8 mouse cellular contexts compared by ENCODE assay signal in genomic region chr9:57074171-57074821, GRCm38 (mm10). TPM values are rescaled to one million over a fixed set of nuclear protein-coding genes. Genes with fewer than 3 reads are reported as not detected.
DNase-seq lines count a peak whose midpoint lies in the region; ATAC-seq lines count a peak whose summit lies in the region.

No protein-coding gene starts in this region.

- peak overlapping the region; percentile 58 for H3K4me3 ChIP-seq in brown adipose tissue, adult 24 weeks (ENCODE audit: insufficient read depth, low read depth, low read length)
- peak overlapping the region; percentile 82 for H3K4me3 ChIP-seq in forebrain, embryonic 15.5 days
- peak overlapping the region; percentile 68 for H3K4me3 ChIP-seq in hindbrain, embryonic 14.5 days (replicated peaks; ENCODE audit: low read length)
- peak overlapping the region; percentile 94 for H3K4me3 ChIP-seq in limb, embryonic 13.5 days
- H3K4me3 ChIP-seq in midbrain, embryonic 16.5 days (ENCODE audit: low read depth, low read length), result peak overlapping the region; percentile 77

- DNase-seq in heart, adult 11 months, result peak; percentile 96
- DNase-seq in heart, adult 8-10 months (ENCODE audit: low spot score), result no peak
- DNase-seq in hindbrain, embryonic 14.5 days (ENCODE audit: low spot score), result no peak
- peak; percentile 39 for DNase-seq in testis, postnatal 14 days (ENCODE audit: low spot score)

- H3K36me3 ChIP-seq in forebrain, embryonic 15.5 days, result no peaks in the 10 kb centered on the region
- no peaks in the 10 kb centered on the region for H3K36me3 ChIP-seq in hindbrain, embryonic 14.5 days (replicated peaks; ENCODE audit: control insufficient read depth, insufficient read depth)
- no peaks in the 10 kb centered on the region for H3K36me3 ChIP-seq in limb, embryonic 13.5 days
- no peaks in the 10 kb centered on the region for H3K36me3 ChIP-seq in midbrain, embryonic 16.5 days (ENCODE audit: control insufficient read depth, insufficient read depth, low read length)

- peak overlapping the region; percentile 62 for H3K27ac ChIP-seq in brown adipose tissue, adult 24 weeks (replicated peaks; ENCODE audit: low read depth, low read length)
- H3K27ac ChIP-seq in forebrain, embryonic 15.5 days (replicated peaks), result peak overlapping the region; percentile 97
- H3K27ac ChIP-seq in hindbrain, embryonic 14.5 days, result peak overlapping the region; percentile 83
- peak overlapping the region; percentile 93 for H3K27ac ChIP-seq in limb, embryonic 13.5 days
- peak overlapping the region; percentile 73 for H3K27ac ChIP-seq in midbrain, embryonic 16.5 days (ENCODE audit: low read length)

- peak overlapping the region; percentile 64 for H3K4me2 ChIP-seq in forebrain, embryonic 15.5 days (replicated peaks)
- peak overlapping the region; percentile 87 for H3K4me2 ChIP-seq in hindbrain, embryonic 14.5 days (replicated peaks)
- peak overlapping the region; percentile 91 for H3K4me2 ChIP-seq in limb, embryonic 13.5 days (replicated peaks)
- H3K4me2 ChIP-seq in midbrain, embryonic 16.5 days (ENCODE audit: low read length), result peak overlapping the region; percentile 91

- H3K9ac ChIP-seq in forebrain, embryonic 15.5 days (replicated peaks), result peak overlapping the region; percentile 62
- peak overlapping the region; percentile 49 for H3K9ac ChIP-seq in hindbrain, embryonic 14.5 days
- peak overlapping the region; percentile 81 for H3K9ac ChIP-seq in limb, embryonic 13.5 days
- peak overlapping the region; percentile 54 for H3K9ac ChIP-seq in midbrain, embryonic 16.5 days (ENCODE audit: low read depth, low read length)

- WGBS in forebrain, embryonic 15.5 days, result 3% methylated on average over 21 of the region's 21 CpGs
- 6% methylated on average over 21 of the region's 21 CpGs for WGBS in hindbrain, embryonic 14.5 days
- 4% methylated on average over 21 of the region's 21 CpGs for WGBS in limb, embryonic 13.5 days
- 4% methylated on average over 21 of the region's 21 CpGs for WGBS in midbrain, embryonic 16.5 days

- H3K27me3 ChIP-seq in forebrain, embryonic 15.5 days, result no peaks in the 10 kb centered on the region
- H3K27me3 ChIP-seq in hindbrain, embryonic 14.5 days (ENCODE audit: control insufficient read depth, insufficient read depth, low read length), result no peaks in the 10 kb centered on the region
- H3K27me3 ChIP-seq in limb, embryonic 13.5 days, result no peaks in the 10 kb centered on the region
- H3K27me3 ChIP-seq in midbrain, embryonic 16.5 days (ENCODE audit: control insufficient read depth, insufficient read depth, low read depth, low read length), result no peaks in the 10 kb centered on the region

- peaks cover 3% of the 10 kb centered on the region; the same call in 1 of the 2 replicates for H3K4me1 ChIP-seq in brown adipose tissue, adult 24 weeks (ENCODE audit: control insufficient read depth, insufficient read depth, insufficient read length, low read length)
- peaks cover 39% of the 10 kb centered on the region for H3K4me1 ChIP-seq in forebrain, embryonic 15.5 days
- peaks cover 33% of the 10 kb centered on the region for H3K4me1 ChIP-seq in hindbrain, embryonic 14.5 days (replicated peaks; ENCODE audit: control insufficient read depth, insufficient read depth, low read length)
- peaks cover 33% of the 10 kb centered on the region for H3K4me1 ChIP-seq in limb, embryonic 13.5 days
- H3K4me1 ChIP-seq in midbrain, embryonic 16.5 days (ENCODE audit: control insufficient read depth, insufficient read depth, low read length), result peaks cover 28% of the 10 kb centered on the region

- ATAC-seq in forebrain, embryonic 15.5 days (replicated peaks), result no peak
- ATAC-seq in hindbrain, embryonic 14.5 days (ENCODE audit: low FRiP score), result no peak
- ATAC-seq in limb, embryonic 13.5 days (ENCODE audit: low FRiP score, low read depth), result no peak
- ATAC-seq in midbrain, embryonic 16.5 days, result no peak

- no peaks in the 10 kb centered on the region for H3K9me3 ChIP-seq in forebrain, embryonic 15.5 days
- H3K9me3 ChIP-seq in hindbrain, embryonic 14.5 days (ENCODE audit: control insufficient read depth, low read length), result no peaks in the 10 kb centered on the region
- no peaks in the 10 kb centered on the region for H3K9me3 ChIP-seq in limb, embryonic 13.5 days
- no peaks in the 10 kb centered on the region for H3K9me3 ChIP-seq in midbrain, embryonic 16.5 days (replicated peaks; ENCODE audit: control insufficient read depth, low read length, poor library complexity, severe bottlenecking)

RNA-seq across cellular contexts. Expression of gene Sin3a, which starts 2.5 kb away (rescaled TPM):
- total RNA-seq in heart, adult 8-10 months (2022), result 10 to 100 TPM; 28.4 to 40.4 (median 30.9) TPM
- 14.9 and 20.4 TPM in 2 replicates for polyA plus RNA-seq in brown adipose tissue, adult 24 weeks (2012; ENCODE audit: insufficient read depth, insufficient read length, missing spikeins)
- polyA plus RNA-seq in forebrain, embryonic 15.5 days (2015; fragmentation: Nextera tagmentation; extraction: Ambion mirVana), result 27.6 and 28.0 TPM in 2 replicates
- polyA plus RNA-seq in hindbrain, embryonic 14.5 days (2014; fragmentation: Nextera tagmentation; extraction: Ambion mirVana), result 28.2 and 29.7 TPM in 2 replicates
- 32.4 and 40.2 TPM in 2 replicates for polyA plus RNA-seq in limb, embryonic 13.5 days (2015; fragmentation: Nextera tagmentation; extraction: Ambion mirVana)
- polyA plus RNA-seq in midbrain, embryonic 16.5 days (2015; fragmentation: Nextera tagmentation; extraction: Ambion mirVana), result 21.8 and 22.1 TPM in 2 replicates

RNA-seq across cellular contexts. Expression of gene Man2c1, which starts 56.2 kb away (rescaled TPM):
- total RNA-seq in heart, adult 8-10 months (2022), result 10 to 100 TPM; 45.6 to 56.1 (median 48.9) TPM
- 33.1 and 72.3 TPM in 2 replicates for polyA plus RNA-seq in brown adipose tissue, adult 24 weeks (2012; ENCODE audit: insufficient read depth, insufficient read length, missing spikeins)
- 72.4 and 74.3 TPM in 2 replicates for polyA plus RNA-seq in forebrain, embryonic 15.5 days (2015; fragmentation: Nextera tagmentation; extraction: Ambion mirVana)
- 44.3 and 47.9 TPM in 2 replicates for polyA plus RNA-seq in hindbrain, embryonic 14.5 days (2014; fragmentation: Nextera tagmentation; extraction: Ambion mirVana)
- 64.5 and 71.0 TPM in 2 replicates for polyA plus RNA-seq in limb, embryonic 13.5 days (2015; fragmentation: Nextera tagmentation; extraction: Ambion mirVana)
- polyA plus RNA-seq in midbrain, embryonic 16.5 days (2015; fragmentation: Nextera tagmentation; extraction: Ambion mirVana), result 94.0 TPM in 2 replicates

Comparison
In these comparisons a context has a peak if more than half of its experiments do, and no peak if none do; other contexts are left out.
1. DNase-seq: peak in heart, adult 11 months (single experiment) and testis, postnatal 14 days (single experiment); none in heart, adult 8-10 months (single experiment) and hindbrain, embryonic 14.5 days (single experiment).
2. Peak in every context shown above with its lines, with median percentiles within 50 percentile points of each other: H3K27ac ChIP-seq, H3K4me3 ChIP-seq, H3K4me2 ChIP-seq and H3K9ac ChIP-seq.